ENCODE assay signal across 8 mouse cellular contexts in genomic region chr8:122296173-122297001, GRCm38 (mm10). TPM values are rescaled to one million over a fixed set of nuclear protein-coding genes. Genes with fewer than 3 reads are reported as not detected.
A peak's percentile ranks its signal among the peaks of the same experiment; 100 is the strongest.
DNase-seq lines count a peak whose midpoint lies in the region; ATAC-seq and TF ChIP-seq lines count a peak whose summit lies in the region.

No protein-coding gene starts in this region.

- H3K36me3 ChIP-seq in E14TG2a.4 (ENCODE audit: insufficient read depth, low read length), result no peaks in the 10 kb centered on the region
- H3K36me3 ChIP-seq in forebrain, embryonic 14.5 days (ENCODE audit: control insufficient read depth, insufficient read depth, low read length), result no peaks in the 10 kb centered on the region
- no peaks in the 10 kb centered on the region for H3K36me3 ChIP-seq in intestine, embryonic 14.5 days (ENCODE audit: control insufficient read depth, insufficient read depth, low read length)
- peaks cover 73% of the 10 kb centered on the region for H3K36me3 ChIP-seq in liver, embryonic 15.5 days (replicated peaks)

- ATAC-seq in forebrain, embryonic 14.5 days, result peak; percentile 64; the same call in 1 of the 2 replicates
- ATAC-seq in intestine, embryonic 14.5 days (replicated peaks; ENCODE audit: low FRiP score, low TSS enrichment, low read depth), result no peak
- ATAC-seq in liver, embryonic 15.5 days (ENCODE audit: insufficient read depth), result peak; percentile 17; the same call in 1 of the 2 replicates

- peak; percentile 78 for DNase-seq in brain, embryonic 14.5 days (ENCODE audit: low read depth)
- DNase-seq in forebrain, embryonic 14.5 days (ENCODE audit: low spot score), result peak; percentile 61
- DNase-seq in intestine, embryonic 14.5 days (ENCODE audit: low spot score), result no peak
- peak; percentile 46 for DNase-seq in telencephalon, adult 2 months (ENCODE audit: low read depth, low spot score)
- no peak for DNase-seq in right cerebral cortex, postnatal 25 days
- DNase-seq in left cerebral cortex, postnatal 10 days (ENCODE audit: extremely low spot score in 1 of 2, low spot score in 2 of 2), result no peak

- peak overlapping the region; percentile 41; the same call in 1 of the 2 replicates for H3K27ac ChIP-seq in forebrain, embryonic 14.5 days (ENCODE audit: low read depth, low read length)
- H3K27ac ChIP-seq in intestine, embryonic 14.5 days (ENCODE audit: low read depth), result peak overlapping the region; percentile 64; the same call in 1 of the 2 replicates
- H3K27ac ChIP-seq in liver, embryonic 15.5 days (replicated peaks), result peak overlapping the region; percentile 95

- peaks cover 40% of the 10 kb centered on the region for H3K4me1 ChIP-seq in E14TG2a.4 (replicated peaks; ENCODE audit: low read depth, low read length)
- H3K4me1 ChIP-seq in forebrain, embryonic 14.5 days (ENCODE audit: control insufficient read depth, insufficient read depth, low read length), result no peaks in the 10 kb centered on the region
- peaks cover 43% of the 10 kb centered on the region for H3K4me1 ChIP-seq in intestine, embryonic 14.5 days (replicated peaks; ENCODE audit: control insufficient read depth, insufficient read depth, low read length)
- H3K4me1 ChIP-seq in liver, embryonic 15.5 days (replicated peaks), result peaks cover 100% of the 10 kb centered on the region

- no peak for TF ChIP-seq CTCF in E14TG2a.4 (conservative IDR thresholded peaks at IDR 0.05; ENCODE audit: low read length)
- TF ChIP-seq CTCF in brain, embryonic 14.5 days (IDR thresholded peaks at IDR 0.05; ENCODE audit: borderline replicate concordance, extremely low read depth, insufficient read depth, insufficient read length), result no peak

- peak overlapping the region; percentile 43 for H3K4me3 ChIP-seq in E14TG2a.4 (replicated peaks; ENCODE audit: low read length)
- no peak overlapping the region for H3K4me3 ChIP-seq in forebrain, embryonic 14.5 days (ENCODE audit: low read depth, low read length)
- H3K4me3 ChIP-seq in intestine, embryonic 14.5 days (ENCODE audit: low read depth, low read length), result no peak overlapping the region
- peak overlapping the region; percentile 35 for H3K4me3 ChIP-seq in liver, embryonic 15.5 days (replicated peaks)

- peak overlapping the region; percentile 29; the same call in 1 of the 2 replicates for H3K9ac ChIP-seq in forebrain, embryonic 14.5 days (ENCODE audit: low read length)
- 0 out of 2 replicates have a peak overlapping the region, but pooled peaks have one; percentile 6 for H3K9ac ChIP-seq in intestine, embryonic 14.5 days (ENCODE audit: low read length)
- H3K9ac ChIP-seq in liver, embryonic 15.5 days, result peak overlapping the region; percentile 55

- TF ChIP-seq POLR2A in brain, embryonic 14.5 days (IDR thresholded peaks at IDR 0.05; ENCODE audit: borderline replicate concordance, extremely low read depth, insufficient read depth, insufficient read length, poor library complexity, severe bottlenecking), result no peak

- intact Hi-C loops in left cerebral cortex, postnatal 10 days (cut with DNase I), result no loop called here

- H3K27me3 ChIP-seq in E14TG2a.4 (ENCODE audit: insufficient read depth, low read length), result peaks cover 10% of the 10 kb centered on the region; the same call in 1 of the 2 replicates
- H3K27me3 ChIP-seq in forebrain, embryonic 14.5 days (replicated peaks; ENCODE audit: control insufficient read depth, insufficient read depth, low read length), result no peaks in the 10 kb centered on the region
- no peaks in the 10 kb centered on the region for H3K27me3 ChIP-seq in intestine, embryonic 14.5 days (replicated peaks; ENCODE audit: control insufficient read depth, insufficient read depth, low read length)
- no peaks in the 10 kb centered on the region for H3K27me3 ChIP-seq in liver, embryonic 15.5 days

- WGBS in forebrain, embryonic 14.5 days, result 49% methylated on average over 24 of the region's 24 CpGs
- WGBS in intestine, embryonic 14.5 days, result 35% methylated on average over 24 of the region's 24 CpGs
- WGBS in liver, embryonic 15.5 days (ENCODE audit: insufficient replicate concordance), result 10% methylated on average over 24 of the region's 24 CpGs

- H3K9me3 ChIP-seq in E14TG2a.4 (ENCODE audit: low read length), result no peaks in the 10 kb centered on the region
- no peaks in the 10 kb centered on the region for H3K9me3 ChIP-seq in forebrain, embryonic 14.5 days (replicated peaks; ENCODE audit: control insufficient read depth, low read length)
- H3K9me3 ChIP-seq in intestine, embryonic 14.5 days (ENCODE audit: control insufficient read depth, low read length), result no peaks in the 10 kb centered on the region
- H3K9me3 ChIP-seq in liver, embryonic 15.5 days (replicated peaks), result no peaks in the 10 kb centered on the region

- H3K4me2 ChIP-seq in forebrain, embryonic 14.5 days (ENCODE audit: low read length), result no peak overlapping the region
- H3K4me2 ChIP-seq in intestine, embryonic 14.5 days (ENCODE audit: low read length), result no peak overlapping the region
- H3K4me2 ChIP-seq in liver, embryonic 15.5 days, result peak overlapping the region; percentile 96

RNA-seq across cellular contexts. Expression of gene Zfpm1, which starts 14.4 kb away (rescaled TPM):
- polyA plus RNA-seq in brain, embryonic 14.5 days (2012; rRNA removed), result 8.1 and 16.9 TPM in 2 replicates
- 0.41 and 0.47 TPM in 2 replicates for polyA plus RNA-seq in forebrain, embryonic 14.5 days (2014; fragmentation: Nextera tagmentation; extraction: Ambion mirVana)
- 4.2 and 6.4 TPM in 2 replicates for polyA plus RNA-seq in intestine, embryonic 14.5 days (2014; fragmentation: Nextera tagmentation; extraction: Ambion mirVana)
- 12.0 and 14.9 TPM in 2 replicates for polyA plus RNA-seq in liver, embryonic 15.5 days (2015; fragmentation: Nextera tagmentation; extraction: Ambion mirVana)
- 10 to 100 TPM; 14.1 to 15.6 TPM for total RNA-seq in left cerebral cortex, postnatal 10 days (2021)

Comparison
In these comparisons a context has a peak if more than half of its experiments do, and no peak if none do; other contexts are left out.
1. H3K4me3 ChIP-seq: peak in E14TG2a.4 (single experiment) and liver, embryonic 15.5 days (single experiment); none in forebrain, embryonic 14.5 days (single experiment) and intestine, embryonic 14.5 days (single experiment).
2. DNase-seq: peak in brain, embryonic 14.5 days (single experiment), forebrain, embryonic 14.5 days (single experiment) and telencephalon, adult 2 months (single experiment); none in intestine, embryonic 14.5 days (single experiment), right cerebral cortex, postnatal 25 days (single experiment) and left cerebral cortex, postnatal 10 days (0 of 2).
3. H3K27ac ChIP-seq: peak in every context shown above with its lines; median percentile 95 in liver, embryonic 15.5 days; 64 in intestine, embryonic 14.5 days; 41 in forebrain, embryonic 14.5 days.
4. Peak in every context shown above with its lines, with median percentiles within 50 percentile points of each other: H3K9ac ChIP-seq.